Mouse (Mus musculus): Measurements from ENCODE around the gene Tll1.
"Not testable (repeated sequence)": the region's sequence is repeated elsewhere in the genome, so short reads cannot be mapped to it uniquely, and the experiment has no call there.

The Tll1 gene

DNA sequence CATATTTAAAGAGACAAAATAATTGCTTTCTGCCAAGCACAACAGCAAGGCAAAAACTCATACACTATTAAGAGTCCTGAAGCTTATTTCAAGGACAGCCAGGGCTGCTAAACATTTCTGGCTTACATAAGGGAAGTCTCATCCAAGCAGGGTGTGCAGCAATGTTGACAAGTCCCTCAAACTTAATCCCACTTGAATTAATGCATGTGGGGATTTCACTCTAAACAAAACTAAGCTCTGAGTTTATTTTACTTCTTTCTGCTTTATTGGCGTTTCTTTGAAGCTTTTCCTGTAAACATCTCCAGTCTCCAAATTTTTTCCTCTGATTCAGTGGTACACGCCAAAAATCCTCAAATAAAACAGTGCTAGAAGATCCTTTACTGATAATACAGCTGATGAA is 146.2 kb downstream of the Tll1 start:
- no peak for DNase-seq (ENCODE audit: extremely low spot score, low read depth, low spot score)

GRCm38 (mm10) chr8:64057571-64057970 is 148.5 kb downstream of the Tll1 start:
- no peak for DNase-seq (ENCODE audit: extremely low spot score, low read depth, low spot score)

DNA sequence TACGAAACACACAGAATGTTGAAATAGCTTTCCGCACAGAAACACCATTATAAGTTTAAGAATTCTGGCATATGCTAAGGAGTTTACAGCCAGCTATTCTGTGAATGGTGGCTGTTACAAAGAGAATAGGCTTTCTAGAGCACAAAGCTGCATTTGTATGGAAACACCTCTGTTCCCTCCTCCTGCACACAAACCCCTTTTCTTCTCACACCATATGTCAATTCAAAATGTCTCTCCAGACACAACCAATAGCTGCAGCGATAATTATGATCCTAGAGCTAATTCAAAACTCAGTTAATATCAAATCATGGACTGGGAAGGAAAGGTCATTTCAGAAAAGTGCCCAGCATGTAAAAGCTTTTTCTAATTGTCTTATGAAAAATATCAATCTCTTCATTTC is 157.5 kb downstream of the Tll1 start:
- DNase-seq (ENCODE audit: extremely low spot score, low read depth, low spot score), result no peak

GRCm38 (mm10) chr8:64047963-64048505 is 158.0 kb downstream of the Tll1 start:
- DNase-seq (ENCODE audit: extremely low spot score, low read depth, low spot score), result no peak

DNA sequence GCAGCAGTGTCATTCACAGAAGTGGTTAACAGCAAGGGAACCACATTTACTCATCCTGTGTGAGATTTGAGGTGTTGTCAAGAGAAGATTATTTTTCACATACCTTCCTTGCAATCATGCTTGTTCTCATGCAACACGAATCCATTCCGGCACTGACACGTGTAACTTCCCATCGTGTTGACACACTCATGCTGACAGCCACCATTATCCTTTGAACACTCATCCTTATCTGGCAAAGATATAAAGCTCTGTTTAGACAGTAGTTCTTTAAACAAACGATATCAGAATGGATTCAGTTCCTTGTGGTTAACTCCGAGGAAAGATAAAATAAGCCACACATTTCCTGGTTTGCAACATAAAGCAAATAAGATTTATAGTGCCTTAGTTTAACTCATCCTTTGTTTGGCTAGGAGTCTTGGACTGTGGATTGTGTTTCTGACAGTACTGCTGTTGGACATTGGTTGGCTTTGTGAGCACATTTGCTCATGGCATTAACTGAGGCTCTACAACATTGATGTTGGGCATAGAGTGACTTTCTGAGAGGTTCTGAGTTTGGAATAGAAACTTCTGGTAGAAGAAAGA is 164.7 kb downstream of the Tll1 start:
- no peak for DNase-seq (ENCODE audit: extremely low spot score, low read depth, low spot score)

DNA sequence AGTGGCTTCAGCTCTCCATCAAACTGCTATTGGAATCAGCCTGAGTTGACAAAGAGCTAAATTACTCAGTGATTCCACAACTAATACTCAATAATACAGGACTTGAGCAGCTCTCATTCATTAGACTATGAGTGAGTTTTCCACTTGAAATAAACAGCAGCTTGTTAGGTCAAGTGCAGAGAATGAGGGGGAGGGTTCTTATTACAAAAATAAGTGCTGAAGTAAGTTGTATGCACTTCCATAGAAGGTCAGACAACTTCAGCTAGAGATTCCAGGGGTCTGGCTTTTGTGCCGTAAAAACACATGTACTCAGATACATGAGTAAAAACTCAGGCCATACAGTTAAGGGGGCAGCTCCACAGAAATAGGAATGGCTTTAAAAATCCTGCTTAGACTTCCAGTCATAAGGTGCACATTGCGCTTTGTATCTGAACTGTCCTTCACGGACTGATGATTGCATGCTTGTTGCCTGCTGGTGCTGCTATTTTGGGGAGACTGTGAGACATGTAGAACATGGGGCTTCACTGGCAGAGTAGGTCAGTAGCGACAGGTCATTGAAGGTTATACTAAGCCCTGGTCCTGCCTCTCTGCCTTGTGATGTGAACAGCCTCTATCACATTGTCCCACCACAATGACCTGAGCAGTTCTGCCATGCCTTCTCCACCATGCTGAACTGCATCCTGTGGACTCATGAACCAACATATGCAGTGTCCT is 175.2 kb downstream of the Tll1 start:
- no peak for DNase-seq (ENCODE audit: extremely low spot score, low read depth, low spot score)

DNA sequence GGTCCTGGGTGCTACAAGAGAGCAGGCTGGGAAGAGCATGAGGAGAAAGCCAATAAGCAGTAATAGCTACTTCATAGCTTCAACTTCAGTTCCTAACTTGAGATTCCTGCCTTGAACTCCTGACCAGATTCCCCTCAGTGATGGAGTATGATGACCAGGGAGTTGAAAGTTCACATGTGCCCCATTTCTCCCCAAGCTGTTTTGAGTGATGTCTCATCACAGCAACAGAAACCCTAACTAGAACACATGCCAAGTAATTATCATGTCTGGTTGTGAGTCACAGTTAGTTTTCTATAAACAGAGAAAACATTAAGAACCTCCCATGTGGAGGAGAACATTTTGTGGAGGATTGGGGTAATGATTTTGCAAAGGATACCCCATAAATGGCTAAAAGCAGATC is 176.0 kb downstream of the Tll1 start:
- no peak for DNase-seq (ENCODE audit: extremely low spot score, low read depth, low spot score)

- DNase-seq (ENCODE audit: extremely low spot score, low read depth, low spot score), result no peak
Measured at GRCm38 (mm10) chr8:64029525-64029924, 176.5 kb downstream of the Tll1 start.

- no peak for DNase-seq (ENCODE audit: extremely low spot score, low read depth, low spot score)
Measured at GRCm38 (mm10) chr8:64024359-64024758, 181.7 kb downstream of the Tll1 start.

GRCm38 (mm10) chr8:64023579-64023978 is 182.5 kb downstream of the Tll1 start:
- no peak for DNase-seq (ENCODE audit: extremely low spot score, low read depth, low spot score)

DNA sequence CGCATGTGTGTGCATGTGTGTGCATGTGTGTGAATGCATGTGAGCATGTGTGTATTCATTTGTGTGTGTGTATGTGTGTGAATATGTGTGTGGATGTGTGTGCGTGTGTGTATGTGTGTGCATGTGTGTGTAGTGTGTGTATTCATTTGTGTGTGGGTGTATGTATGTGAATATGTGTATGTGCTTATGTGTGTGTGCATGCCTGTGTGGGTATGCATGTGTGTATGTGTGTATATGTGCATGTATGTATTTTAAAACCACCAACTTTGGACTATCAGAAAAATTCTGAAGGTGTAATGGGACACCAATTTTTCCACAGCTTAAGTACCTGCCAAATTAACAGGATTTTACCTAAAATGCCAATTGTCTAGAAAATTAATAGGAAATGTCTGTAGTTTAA is 183.0 kb downstream of the Tll1 start:
- DNase-seq (ENCODE audit: extremely low spot score, low read depth, low spot score), result no peak

GRCm38 (mm10) chr8:63970612-63971391 is 235.3 kb downstream of the Tll1 start:
- DNase-seq (ENCODE audit: extremely low spot score, low read depth, low spot score), result not testable (repeated sequence)

Data from hindlimb bud, embryonic 11.5 days (tissue).